Mouse (Mus musculus): ENCODE measurements around the gene Pkdrej.

- TF ChIP-seq CTCF (conservative IDR thresholded peaks at IDR 0.05; ENCODE audit: low read length) (no peak), POU5F1 (IDR thresholded peaks at IDR 0.05; ENCODE audit: borderline replicate concordance, low read length) (no peak)
These were observed 11.1 kb downstream of the Pkdrej start for GRCm38 (mm10) chr15:85810462-85810805.
